Mouse (Mus musculus) layer of hippocampus, adult 2 months (tissue): ENCODE results near the gene Tmem238l. TPM values are rescaled to one million over a fixed set of nuclear protein-coding genes. Genes with fewer than 3 reads are reported as not detected.

ENCODE experiments used
- DNase-seq, 2 experiments: peaks; one replicate each; pipeline ENCODE4 v3.0.0; 2022; ENCODE audit warnings: low spot score in 2 of 2
- H3K27ac ChIP-seq: fragments of 200-600 bp; 2 replicates; pipeline ENCODE4 v1.8.1; 2022
- H3K4me3 ChIP-seq: fragments of 200-600 bp; 2 replicates; pipeline ENCODE4 v1.8.1; 2022; ENCODE audit warnings: mild to moderate bottlenecking
- CTCF ChIP-seq: fragments of 200-600 bp; conservative IDR thresholded peaks from 2 replicates; pipeline ENCODE4 v1.8.1; 2022; ENCODE audit warnings: antibody characterized with exemption, mild to moderate bottlenecking, moderate library complexity
- long read RNA-seq, 2 experiments: library from polyadenylated mRNA; stranded (forward); transcript quantifications; one replicate each; pipeline ENCODE4 v2.0.0; 2021; ENCODE audit warnings: borderline mapping rate in 2 of 2
- total RNA-seq, 2 experiments: library from RNA; stranded (reverse); gene quantifications; 2 replicates each; pipeline ENCODE4 v1.2.3; 2021

Tmem238l gene
- not detected for total RNA-seq
- long read RNA-seq, experiment 1: 0 reads
- long read RNA-seq, experiment 2: 0 reads

GRCm38 (mm10) chr11:66956303-66956702 lies at the start of gene Tmem238l:
Gene Tmem238l, plus strand, starts transcription at chr11:66956638.
- Histone ChIP-seq H3K27ac (no peak within 1 kb of the TSS), H3K4me3 (no peak within 1 kb of the TSS)
- no peak for TF ChIP-seq CTCF
- no peak for DNase-seq

GRCm38 (mm10) chr11:66911811-66912210 lies 44.6 kb upstream of the Tmem238l start, which contains the start of gene Pirt:
Gene Pirt, plus strand, starts transcription at chr11:66911981.
- TF ChIP-seq CTCF: no peak
- no peak for DNase-seq
- no peak within 1 kb of the TSS for H3K27ac ChIP-seq
- no peak within 1 kb of the TSS for H3K4me3 ChIP-seq

GRCm38 (mm10) chr11:66912531-66913458 lies 43.6 kb upstream of the Tmem238l start:
- Histone ChIP-seq H3K4me3 (no peak overlapping the region), H3K27ac (no peak overlapping the region)
- TF ChIP-seq CTCF: no peak
- DNase-seq: no peak

- peak; percentile 79 for TF ChIP-seq CTCF
- peak; percentile 19 to 53 for DNase-seq
- no peak overlapping the region for H3K4me3 ChIP-seq
- H3K27ac ChIP-seq: no peak overlapping the region
These were observed 42.2 kb upstream of the Tmem238l start for GRCm38 (mm10) chr11:66914249-66914648.

GRCm38 (mm10) chr11:66920012-66920411 lies 36.4 kb upstream of the Tmem238l start:
- no peak for DNase-seq
- H3K4me3 ChIP-seq: no peak overlapping the region
- TF ChIP-seq CTCF: no peak
- no peak overlapping the region for H3K27ac ChIP-seq

GRCm38 (mm10) chr11:66924095-66924823 lies 32.2 kb upstream of the Tmem238l start:
- DNase-seq: no peak
- Histone ChIP-seq H3K4me3 (no peak overlapping the region), H3K27ac (no peak overlapping the region)
- no peak for TF ChIP-seq CTCF

GRCm38 (mm10) chr11:66928311-66928710 lies 28.1 kb upstream of the Tmem238l start:
- DNase-seq: no peak
- Histone ChIP-seq H3K4me3 (no peak overlapping the region), H3K27ac (no peak overlapping the region)
- TF ChIP-seq CTCF: no peak

GRCm38 (mm10) chr11:66932827-66933599 lies 23.4 kb upstream of the Tmem238l start:
- TF ChIP-seq CTCF: no peak
- DNase-seq: no peak
- H3K27ac ChIP-seq: no peak overlapping the region
- no peak overlapping the region for H3K4me3 ChIP-seq

- no peak overlapping the region for H3K27ac ChIP-seq
- TF ChIP-seq CTCF: no peak
- no peak for DNase-seq
- H3K4me3 ChIP-seq: no peak overlapping the region
These were observed 21.8 kb upstream of the Tmem238l start for GRCm38 (mm10) chr11:66934428-66935173.

GRCm38 (mm10) chr11:66942011-66942410 lies 14.4 kb upstream of the Tmem238l start:
- no peak overlapping the region for H3K27ac ChIP-seq
- no peak overlapping the region for H3K4me3 ChIP-seq
- DNase-seq: no peak
- no peak for TF ChIP-seq CTCF

- no peak overlapping the region for H3K4me3 ChIP-seq
- TF ChIP-seq CTCF: no peak
- H3K27ac ChIP-seq: no peak overlapping the region
- DNase-seq: no peak
These were observed 11.1 kb upstream of the Tmem238l start for GRCm38 (mm10) chr11:66945224-66945767.

GRCm38 (mm10) chr11:66946521-66946920 lies 9.9 kb upstream of the Tmem238l start:
- no peak for TF ChIP-seq CTCF
- Histone ChIP-seq H3K27ac (no peak overlapping the region), H3K4me3 (no peak overlapping the region)
- no peak for DNase-seq
